Mouse (Mus musculus): ENCODE measurements around the gene Me3.

The Me3 gene

DNA sequence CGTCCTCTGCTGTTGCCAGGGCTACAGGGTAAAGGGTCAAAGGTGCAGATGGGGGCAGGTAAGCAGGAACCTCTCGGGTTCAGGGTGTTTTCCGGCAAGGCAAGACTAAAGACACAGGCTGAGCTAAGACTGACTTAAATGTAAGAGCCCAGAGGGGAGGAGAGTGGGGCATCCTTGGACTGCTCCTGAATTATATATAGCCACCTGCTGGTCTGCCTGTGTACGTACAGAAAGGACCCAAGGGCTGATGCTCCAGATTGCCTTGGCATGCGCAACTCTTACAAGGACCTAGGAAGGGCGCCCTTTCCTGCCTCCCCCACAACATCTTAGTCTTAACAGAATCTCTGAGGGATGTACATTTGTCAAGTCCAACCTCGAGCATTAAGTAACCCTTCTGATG, 197.0 kb downstream of the Me3 start:
- in situ Hi-C loops (cut with MboI, MseI) = no loop called here

DNA sequence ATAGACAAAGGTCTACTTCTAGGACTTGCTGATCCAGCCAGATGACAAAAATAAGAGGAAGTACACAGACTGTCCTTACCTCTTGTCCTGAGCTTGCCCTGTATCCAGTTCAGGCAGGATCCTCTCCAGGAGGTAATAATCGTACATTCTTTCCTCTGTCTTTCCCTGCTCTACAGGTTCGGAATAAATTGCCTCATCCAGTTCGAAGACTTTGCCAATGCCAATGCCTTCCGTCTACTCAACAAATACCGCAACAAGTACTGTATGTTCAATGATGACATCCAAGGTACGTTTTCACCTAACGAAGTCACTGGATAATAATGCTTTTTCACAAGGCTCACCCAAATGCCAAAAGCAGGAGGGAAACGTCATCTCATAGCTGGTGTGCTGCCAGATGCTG, 201.3 kb downstream of the Me3 start:
- in situ Hi-C loops (cut with MboI, MseI) = loop anchor here (10.0 kb wide), 2 partner anchors 669 to 1449 kb away; no protein-coding TSS in a partner anchor

DNA sequence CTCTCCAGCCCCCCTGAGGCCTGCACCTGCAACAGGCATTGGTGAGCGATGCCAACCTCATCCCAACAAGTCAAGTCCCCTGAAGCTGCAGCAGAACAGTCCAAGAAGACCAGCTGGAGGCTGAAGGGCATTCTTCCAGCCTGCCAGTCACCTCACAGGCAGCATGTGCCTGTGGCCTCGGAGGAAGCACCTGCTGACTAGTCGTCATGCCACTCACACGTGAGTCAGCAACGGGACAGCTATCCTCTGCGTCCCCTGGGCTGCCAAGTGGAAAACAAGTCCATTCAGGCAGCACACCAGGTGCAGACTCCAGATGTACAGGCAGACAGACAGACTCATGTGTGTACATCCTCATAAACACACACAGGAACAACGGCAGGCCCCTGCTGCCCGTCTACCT, 203.4 kb downstream of the Me3 start:
- in situ Hi-C loops (cut with MboI, MseI) = loop anchor here (5.0 to 10.0 kb wide), 3 partner anchors 283 to 1451 kb away; no protein-coding TSS in a partner anchor

DNA sequence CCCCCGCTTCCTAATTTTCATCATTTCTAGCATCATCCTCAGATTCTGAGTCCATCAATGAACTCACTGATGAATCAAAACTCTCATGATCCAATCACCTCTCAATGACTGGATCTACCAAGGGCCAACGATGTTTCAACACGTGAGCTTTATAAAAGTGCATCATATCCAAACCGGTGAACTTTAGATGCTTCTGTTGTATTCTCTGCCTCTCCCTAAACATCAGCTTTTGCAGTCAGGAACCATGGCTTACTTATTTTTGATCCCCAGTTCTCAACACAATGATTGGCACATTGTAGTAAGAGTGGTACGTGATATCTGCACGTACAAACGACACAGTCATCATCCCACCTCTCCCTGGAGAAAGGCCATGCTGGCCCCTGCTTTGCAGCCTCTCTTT, 204.5 kb downstream of the Me3 start:
- in situ Hi-C loops (cut with MboI, MseI) = loop anchor here (5.0 to 10.0 kb wide), 3 partner anchors 284 to 1452 kb away; no protein-coding TSS in a partner anchor

GRCm38 (mm10) chr7:89837841-89838240, 205.6 kb downstream of the Me3 start:
- in situ Hi-C loops (cut with MboI, MseI) = loop anchor here (5.0 to 10.0 kb wide), 3 partner anchors 286 to 1453 kb away; no protein-coding TSS in a partner anchor

DNA sequence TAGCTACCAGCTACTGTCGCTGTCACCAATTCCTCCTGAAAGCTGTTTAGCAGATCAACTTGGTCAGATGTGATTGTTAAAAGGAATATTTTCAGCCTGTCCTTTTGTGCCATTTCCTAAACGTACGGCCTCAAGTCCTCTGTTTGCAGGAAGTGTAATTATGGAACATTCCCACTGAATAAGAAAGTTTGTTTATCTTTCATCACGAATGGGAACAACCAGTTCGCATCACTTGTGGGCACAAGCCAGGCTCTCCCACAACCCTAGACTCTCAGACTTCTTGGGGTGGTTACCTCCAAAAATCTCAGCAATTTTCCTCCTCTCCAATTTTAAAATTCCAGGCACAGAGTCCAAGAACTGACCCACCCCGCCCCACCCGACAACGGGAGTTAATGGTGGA, 207.5 kb downstream of the Me3 start:
- in situ Hi-C loops (cut with MboI, MseI) = loop anchor here (5.0 to 10.0 kb wide), 4 partner anchors 287 to 1455 kb away; no protein-coding TSS in a partner anchor

GRCm38 (mm10) chr7:89841670-89842403, 209.6 kb downstream of the Me3 start:
- in situ Hi-C loops (cut with MboI, MseI) = loop anchor here (5.0 kb wide), 1 partner anchor 365 kb away; no protein-coding TSS in a partner anchor

DNA sequence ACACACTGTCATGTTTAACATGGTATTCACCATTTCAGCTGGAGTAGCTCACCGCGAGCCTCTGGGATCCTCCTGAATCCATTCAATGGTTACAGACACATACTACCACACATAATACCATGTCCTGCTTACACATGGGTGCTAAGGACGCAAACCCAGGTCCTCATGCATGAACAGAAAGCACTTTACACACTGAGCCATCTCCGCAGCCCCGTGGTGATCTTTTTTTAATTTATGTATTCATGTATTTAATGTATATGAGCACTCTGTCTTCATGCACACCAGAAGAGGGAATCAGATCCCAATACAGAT, 210.2 kb downstream of the Me3 start:
- in situ Hi-C loops (cut with MboI, MseI) = loop anchor here (5.0 kb wide), 1 partner anchor 365 kb away; no protein-coding TSS in a partner anchor

- in situ Hi-C loops (cut with MboI, MseI) = loop anchor here (5.0 kb wide), 1 partner anchor 366 kb away; no protein-coding TSS in a partner anchor
Observed at GRCm38 (mm10) chr7:89843121-89843520, 210.9 kb downstream of the Me3 start.

- in situ Hi-C loops (cut with MboI, MseI) = loop anchor here (5.0 kb wide), 1 partner anchor 366 kb away; no protein-coding TSS in a partner anchor
Observed at GRCm38 (mm10) chr7:89843533-89843932, 211.3 kb downstream of the Me3 start.

DNA sequence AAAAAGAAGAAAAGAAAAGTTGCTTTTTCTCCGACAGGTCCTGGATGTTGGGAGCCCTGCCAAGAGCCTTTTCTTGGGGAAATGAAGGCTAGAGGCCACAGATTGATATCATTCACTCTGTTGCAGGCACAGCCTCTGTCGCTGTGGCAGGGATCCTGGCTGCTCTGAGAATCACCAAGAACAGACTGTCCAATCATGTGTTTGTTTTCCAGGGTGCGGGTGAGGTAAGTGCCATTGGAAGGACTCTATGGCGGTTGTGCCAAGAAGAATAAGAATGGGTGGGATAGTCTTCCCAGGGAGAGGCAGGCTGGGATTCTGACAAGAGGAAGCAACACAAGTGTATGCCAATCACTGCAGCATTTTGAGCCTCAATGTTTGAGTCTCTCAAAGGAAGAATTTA, 213.5 kb downstream of the Me3 start:
- in situ Hi-C loops (cut with MboI, MseI) = no loop called here

DNA sequence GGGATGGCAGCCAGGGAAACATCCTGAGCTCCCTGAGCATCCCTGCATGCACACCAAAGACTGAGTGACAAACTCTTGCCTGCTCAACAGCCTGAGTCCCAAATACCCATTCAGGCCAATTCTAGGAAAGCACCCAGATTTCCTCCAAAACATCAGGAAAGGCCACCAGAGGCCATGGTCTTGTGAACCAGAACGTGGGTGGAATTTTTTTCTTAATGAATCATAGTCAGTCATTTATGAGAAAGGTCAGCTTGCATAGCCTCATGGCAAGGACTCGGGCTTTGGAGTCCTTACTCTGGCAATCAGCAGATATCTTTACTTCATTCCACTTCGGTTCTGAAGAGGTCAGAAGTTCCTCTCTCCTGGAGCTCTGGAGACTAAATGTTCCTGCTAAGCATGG, 218.3 kb downstream of the Me3 start:
- in situ Hi-C loops (cut with MboI, MseI) = no loop called here

GRCm38 (mm10) chr7:89852158-89853095, 220.2 kb downstream of the Me3 start:
- in situ Hi-C loops (cut with MboI, MseI) = no loop called here

GRCm38 (mm10) chr7:89853131-89853530, 220.9 kb downstream of the Me3 start:
- in situ Hi-C loops (cut with MboI, MseI) = no loop called here

DNA sequence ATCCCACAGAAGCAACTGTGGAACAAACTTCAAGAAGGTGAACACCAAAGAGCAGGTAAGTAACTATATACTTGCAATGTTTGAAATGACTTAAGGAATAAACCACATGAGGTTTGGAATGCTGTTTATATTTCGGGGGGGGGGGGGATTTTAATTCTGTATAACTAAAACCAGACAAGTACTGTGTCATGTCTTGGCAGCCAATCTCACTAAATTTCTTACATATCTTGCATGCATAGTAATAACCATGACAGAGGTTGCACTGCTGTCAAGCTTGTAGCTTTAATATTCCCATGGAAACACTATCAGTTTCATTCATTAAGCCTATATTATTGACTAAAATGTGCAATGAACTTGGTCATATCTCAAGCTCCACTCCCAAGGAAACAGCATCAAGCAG, 223.0 kb downstream of the Me3 start:
- in situ Hi-C loops (cut with MboI, MseI) = no loop called here

GRCm38 (mm10) chr7:89856440-89857217, 224.4 kb downstream of the Me3 start:
- in situ Hi-C loops (cut with MboI, MseI) = no loop called here

GRCm38 (mm10) chr7:89864769-89865168, 232.6 kb downstream of the Me3 start:
- in situ Hi-C loops (cut with MboI, MseI) = no loop called here

GRCm38 (mm10) chr7:89867221-89867620, 235.0 kb downstream of the Me3 start:
- in situ Hi-C loops (cut with MboI, MseI) = no loop called here

DNA sequence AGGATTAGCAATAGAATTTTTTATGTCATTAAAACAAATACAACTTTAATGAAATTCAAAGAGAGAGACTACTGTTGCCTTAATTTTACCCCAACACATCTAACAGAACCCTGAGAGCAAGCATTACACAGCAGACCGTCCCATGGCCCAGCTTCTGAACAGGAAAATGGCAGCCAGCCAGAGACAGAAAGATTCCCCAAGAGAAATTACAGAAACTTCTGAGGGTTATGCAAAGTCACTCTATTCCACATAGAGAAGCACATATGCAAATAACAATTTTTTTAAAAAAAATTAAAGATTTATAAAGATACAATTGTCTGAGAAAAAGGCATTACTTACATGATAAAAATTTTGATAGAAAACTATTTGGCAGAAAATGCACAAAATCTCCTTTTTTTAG, 247.5 kb downstream of the Me3 start:
- in situ Hi-C loops (cut with MboI, MseI) = loop anchor here (10.0 kb wide), 1 partner anchor 235 kb away; no protein-coding TSS in a partner anchor

DNA sequence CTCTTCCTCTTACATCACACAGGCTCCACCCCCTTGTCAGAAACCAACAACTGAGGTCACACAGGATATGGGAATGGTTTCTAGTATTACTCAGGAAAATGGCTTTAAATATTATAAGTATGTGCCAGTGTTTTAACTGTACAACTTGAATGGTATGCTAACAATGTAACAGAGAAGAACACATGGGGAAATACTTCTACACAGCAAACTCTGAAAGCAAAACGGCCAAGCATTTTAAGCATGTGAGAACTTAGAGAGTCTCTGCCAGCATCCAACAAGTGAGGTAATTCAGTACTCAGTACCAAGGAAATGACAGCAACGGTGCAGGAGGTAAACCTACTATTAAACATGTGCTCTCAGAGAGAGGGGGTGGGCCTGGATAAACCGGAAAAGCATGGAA, 252.4 kb downstream of the Me3 start:
- in situ Hi-C loops (cut with MboI, MseI) = no loop called here

GRCm38 (mm10) chr7:89891412-89891811, 259.2 kb downstream of the Me3 start:
- in situ Hi-C loops (cut with MboI, MseI) = no loop called here

Measured in regulatory T cell (primary cell).